Mouse (Mus musculus) megakaryocyte progenitor cell, adult 5-6 weeks (primary cell): ENCODE measurements around the gene Rtf2. TPM values are rescaled to one million over a fixed set of nuclear protein-coding genes. Genes with fewer than 3 reads are reported as not detected.

ENCODE experiments used
- ATAC-seq: replicated peaks from 2 replicates; pipeline ENCODE4 v1.8.0; 2016; ENCODE audit warnings: mild to moderate bottlenecking, moderate TSS enrichment, inconsistent platforms; ENCODE audit not compliant: poor library complexity
- total RNA-seq, 2 experiments: library from RNA; stranded (forward) in 1 of 2; stranded (reverse) in 1 of 2; fragments of 157-497, 149-512 nt in 1 of 2; fragments of 200-1000 nt in 1 of 2; gene quantifications; 2 replicates each; pipeline versions ENCODE4 v1.2.3 to v1.2.4; 2015 to 2017

Gene Rtf2
- 27.6 and 29.6 TPM in 2 replicates for total RNA-seq (2015)
- 146 and 199 TPM in 2 replicates for total RNA-seq (2017)

- ATAC-seq = peak; percentile 83
Observed at GRCm38 (mm10) chr2:172439843-172440639, at the start of gene Rtf2. TSS of gene Rtf2 (plus strand) at chr2:172440556.

DNA sequence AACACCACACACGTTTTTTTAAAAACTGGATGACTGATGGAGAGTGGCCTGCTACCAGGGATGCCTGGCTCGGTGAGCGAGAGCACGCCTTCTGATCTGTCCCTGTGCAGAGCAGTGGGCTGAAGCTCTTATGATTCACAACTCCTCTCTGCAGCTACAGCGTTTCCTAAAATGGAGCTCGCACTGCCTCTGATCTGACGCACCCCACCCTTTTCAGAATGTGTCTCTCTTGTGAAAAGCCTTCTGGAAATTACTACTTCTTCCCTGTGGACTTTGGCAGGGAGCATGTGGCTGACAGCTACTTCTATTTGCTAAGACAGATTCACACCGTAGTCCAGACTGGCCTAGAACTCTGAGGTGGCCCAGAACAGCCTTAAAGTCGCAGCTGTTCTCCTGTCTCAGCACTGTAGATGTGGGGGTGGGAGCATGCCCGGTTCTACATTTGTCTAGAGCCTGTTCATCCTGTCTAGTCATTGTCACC is 48.3 kb upstream of the Rtf2 start:
- ATAC-seq = no peak

DNA sequence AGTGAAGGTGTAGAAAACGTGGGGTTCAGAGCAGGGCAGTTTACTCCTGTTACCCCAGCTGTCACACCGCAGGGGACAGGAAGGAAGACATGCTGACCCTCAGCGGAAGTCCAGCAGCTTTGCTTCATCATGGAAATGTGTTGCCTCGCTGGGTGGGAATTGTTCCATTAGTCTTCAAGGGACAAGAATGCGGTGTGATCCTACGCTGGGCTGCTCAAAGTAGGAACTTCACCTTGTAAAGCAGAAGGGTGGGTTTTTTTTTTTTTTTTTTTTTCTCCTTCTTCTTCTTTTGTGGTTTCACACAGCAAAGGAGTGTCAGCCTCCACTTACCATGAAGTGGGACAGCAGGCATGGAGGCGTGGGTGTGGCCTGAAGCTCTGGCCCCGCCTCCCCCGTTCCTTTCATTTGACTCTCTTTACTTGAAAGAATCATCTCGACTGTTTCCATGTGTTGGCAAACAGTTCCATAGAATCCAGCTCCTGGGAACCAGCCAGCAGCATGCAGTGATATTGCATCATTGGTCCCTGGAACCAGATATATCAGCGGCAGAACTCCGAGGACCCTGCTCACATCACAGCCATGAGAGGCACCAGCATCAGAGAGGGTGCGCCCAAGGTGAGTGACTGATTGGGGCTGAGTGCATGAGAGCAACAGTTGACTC is 46.8 kb upstream of the Rtf2 start, which contains the start of gene Cass4:
Cass4 (plus strand) TSS at position 404 of the 661 bp plus-strand sequence.
- peak; percentile 81 for ATAC-seq

GRCm38 (mm10) chr2:172394052-172394392 is 46.3 kb upstream of the Rtf2 start:
- no peak for ATAC-seq

GRCm38 (mm10) chr2:172394671-172395070 is 45.7 kb upstream of the Rtf2 start:
- no peak for ATAC-seq

GRCm38 (mm10) chr2:172395961-172396360 is 44.4 kb upstream of the Rtf2 start:
- ATAC-seq = no peak

DNA sequence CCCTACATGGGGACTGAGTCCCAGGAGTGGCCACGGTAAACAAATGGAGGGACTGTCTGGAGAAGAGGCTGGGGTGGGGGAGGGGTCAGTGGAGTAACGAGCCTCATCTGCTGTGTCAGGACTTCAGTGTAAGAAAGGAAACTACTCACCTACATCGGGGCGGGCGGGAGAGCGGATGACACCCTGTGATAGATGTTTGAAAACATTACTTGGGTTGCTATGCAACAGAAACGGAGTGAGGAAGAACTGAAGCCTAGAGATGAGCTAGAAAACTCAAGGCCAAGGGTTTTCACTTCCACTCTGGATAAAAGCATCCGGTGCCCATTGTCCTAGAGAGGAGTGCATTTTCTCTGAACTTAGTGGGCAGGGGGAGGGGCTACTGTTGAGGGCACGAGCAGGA is 40.5 kb upstream of the Rtf2 start:
- peak; percentile 23 for ATAC-seq

DNA sequence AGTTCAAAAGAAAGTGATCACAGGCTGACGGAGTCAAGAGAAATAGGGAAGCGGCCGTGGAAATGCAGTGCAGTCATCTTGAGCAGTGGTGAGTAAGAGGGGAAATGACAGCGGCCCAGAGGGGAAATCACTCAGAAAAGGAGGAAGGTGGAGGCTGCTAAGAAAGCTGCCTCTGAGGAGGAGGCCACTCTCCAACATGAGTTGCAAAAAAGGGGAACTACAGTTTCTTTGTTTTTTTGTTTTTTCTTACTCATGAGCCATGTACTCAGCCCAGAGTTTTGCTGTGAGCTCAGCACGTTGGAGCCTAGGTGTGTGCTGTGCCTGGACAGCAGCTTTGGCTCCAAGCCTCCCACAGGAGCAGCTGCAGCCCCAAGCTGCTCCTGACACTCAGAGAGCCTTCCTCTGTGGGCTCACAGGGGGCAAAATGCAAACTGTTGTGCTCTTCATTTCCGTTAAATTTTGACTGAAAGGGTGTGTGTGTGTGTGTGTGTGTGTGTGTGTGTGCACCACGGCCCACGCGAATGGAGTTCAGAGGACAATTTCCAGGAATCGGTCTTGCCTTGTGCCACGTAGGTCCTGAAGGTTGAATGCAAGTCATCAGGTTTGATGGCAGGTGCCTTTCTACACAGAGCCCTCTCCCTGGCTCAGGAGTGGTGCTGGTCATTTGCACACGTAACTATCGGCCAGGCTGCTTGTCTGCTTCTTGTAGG is 39.1 kb upstream of the Rtf2 start:
- ATAC-seq = peak; percentile 88

- ATAC-seq = no peak
Observed at GRCm38 (mm10) chr2:172404239-172404638, 36.1 kb upstream of the Rtf2 start.

- ATAC-seq = no peak
Observed at GRCm38 (mm10) chr2:172405011-172405410, 35.3 kb upstream of the Rtf2 start.

- peak; percentile 54 for ATAC-seq
Observed at GRCm38 (mm10) chr2:172406173-172406572, 34.2 kb upstream of the Rtf2 start.

DNA sequence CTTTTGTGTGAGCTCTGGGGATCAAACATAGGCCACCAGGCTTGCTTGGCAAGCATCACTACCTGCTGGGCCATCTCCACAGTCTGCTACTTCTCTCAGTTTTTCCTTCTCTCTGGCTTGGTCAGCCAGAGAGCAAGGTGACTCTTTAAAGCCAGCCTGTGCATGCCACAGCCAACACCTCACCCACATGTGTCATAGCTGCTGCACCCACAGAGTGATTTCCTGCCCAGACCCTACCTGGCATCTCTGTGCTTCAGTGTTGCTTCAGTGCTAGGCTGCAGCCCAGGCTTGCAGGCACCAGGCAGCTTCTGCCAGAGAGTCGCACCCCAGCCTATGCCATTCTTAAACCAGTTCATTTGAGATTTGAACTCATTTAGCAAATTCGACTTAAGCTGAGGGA is 32.9 kb upstream of the Rtf2 start:
- ATAC-seq = no peak

GRCm38 (mm10) chr2:172410686-172411085 is 29.7 kb upstream of the Rtf2 start:
- no peak for ATAC-seq

DNA sequence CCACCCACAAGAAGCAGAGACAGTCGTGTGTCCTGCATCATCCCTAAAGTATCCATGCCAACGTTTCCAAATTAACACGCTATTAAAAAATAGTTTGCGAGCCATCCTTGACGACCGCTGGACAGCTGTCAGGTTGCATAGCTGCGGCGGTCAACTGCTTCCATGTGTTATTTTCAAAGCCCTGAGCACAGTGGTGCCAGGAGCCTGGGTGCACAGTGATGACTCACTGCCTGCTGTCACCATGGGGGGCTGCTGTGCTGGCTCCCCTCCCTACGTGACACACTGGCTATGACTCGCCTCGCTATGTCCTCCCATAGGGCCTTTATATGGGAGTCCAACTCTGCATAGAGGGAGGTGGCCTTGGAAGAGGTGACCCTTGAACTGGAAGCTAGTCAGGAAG is 29.3 kb upstream of the Rtf2 start:
- ATAC-seq = no peak

DNA sequence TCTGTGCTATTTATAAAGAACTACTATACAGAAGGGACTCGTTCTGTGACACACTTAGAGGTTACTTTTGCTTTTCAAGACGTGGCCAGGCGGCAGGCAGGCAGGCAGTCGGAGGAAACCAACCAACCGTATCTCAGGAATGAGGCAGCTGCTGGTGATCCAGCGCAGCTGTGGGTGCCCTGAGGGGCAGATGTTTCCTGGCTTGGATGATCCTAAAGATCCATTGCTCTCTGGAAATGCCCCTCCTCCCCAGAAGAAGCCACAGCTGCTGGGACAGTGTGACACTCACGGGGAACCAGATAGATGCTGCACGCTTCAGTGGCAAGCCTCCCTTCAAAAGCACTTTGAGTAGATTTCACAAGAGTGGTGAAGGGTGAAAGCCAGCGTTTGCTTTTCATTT is 27.9 kb upstream of the Rtf2 start:
- peak; percentile 77 for ATAC-seq

GRCm38 (mm10) chr2:172413273-172413672 is 27.1 kb upstream of the Rtf2 start:
- 0 out of 2 replicates have a peak, but pooled peaks have one; percentile 16 for ATAC-seq

- no peak for ATAC-seq
Observed at GRCm38 (mm10) chr2:172413894-172414293, 26.5 kb upstream of the Rtf2 start.

DNA sequence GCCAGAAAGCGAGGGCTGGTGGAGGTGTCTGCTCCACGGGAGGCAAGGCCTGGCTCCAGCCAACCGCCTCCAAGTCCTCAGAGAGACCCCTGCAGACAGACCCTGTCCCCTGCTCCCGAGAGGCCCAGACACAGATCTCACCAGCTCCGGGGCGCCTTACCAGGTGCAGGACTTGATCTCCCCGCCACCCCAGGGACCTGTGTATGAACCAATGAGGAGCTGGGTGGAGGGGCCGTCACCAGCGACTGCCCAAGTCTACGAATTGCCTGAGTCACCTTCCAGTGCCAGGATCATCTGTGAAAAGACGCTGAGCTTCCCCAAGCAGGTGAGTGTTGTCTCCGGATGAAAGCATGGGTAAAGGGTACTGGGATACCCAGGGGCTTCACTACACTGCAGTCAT is 24.1 kb upstream of the Rtf2 start:
- ATAC-seq = no peak

GRCm38 (mm10) chr2:172416876-172417275 is 23.5 kb upstream of the Rtf2 start:
- ATAC-seq = no peak

- no peak; the same call in 1 of the 2 replicates for ATAC-seq
Observed at GRCm38 (mm10) chr2:172418208-172418607, 22.1 kb upstream of the Rtf2 start.

GRCm38 (mm10) chr2:172430609-172431008 is 9.7 kb upstream of the Rtf2 start:
- ATAC-seq = peak; percentile 85
